Mouse (Mus musculus) gastrocnemius, postnatal 14 days (tissue): ENCODE measurements at regions not wholly inside any gene's neighbourhood (a gene's known extent, or its start where the extent isn't known, plus 50 kb on each side); places are given as distances from the start of the nearest gene placed in this dataset.

Experiments used
- DNase-seq: peaks from one replicate; pipeline ENCODE4 v3.0.0; 2021; ENCODE audit warnings: mixed read lengths
- intact Hi-C: fragments of 180-260 bp; cut with DNase I; formaldehyde crosslinking; loops from one replicate; pipeline ENCODE4 v1.15.1; 2025; ENCODE audit warnings: low total_unique reads

DNA sequence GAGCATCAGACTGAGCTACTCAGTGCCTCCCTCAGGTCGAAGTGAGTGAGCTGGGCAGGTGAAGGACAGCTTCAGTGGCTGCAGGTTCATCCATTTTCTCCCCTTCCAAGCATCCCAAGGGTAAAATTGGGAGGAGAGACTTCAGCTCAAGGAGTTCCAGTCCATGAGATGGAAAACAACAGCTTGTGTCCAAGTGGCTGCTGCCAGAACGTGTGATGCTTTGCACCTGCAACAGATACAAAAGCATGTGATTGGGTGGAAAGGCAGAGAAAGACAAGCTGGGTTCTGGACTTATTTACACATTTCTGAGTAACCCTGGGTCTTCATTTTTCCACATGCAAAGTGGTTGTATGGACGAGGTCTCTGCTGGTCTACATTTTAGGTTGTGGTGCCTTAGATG is 127.7 kb upstream of the Vangl1 start:
- intact Hi-C loops = loop anchor here (5.0 to 10.0 kb wide), 2 partner anchors 360 to 473 kb away; no protein-coding TSS in a partner anchor
- DNase-seq = no peak

DNA sequence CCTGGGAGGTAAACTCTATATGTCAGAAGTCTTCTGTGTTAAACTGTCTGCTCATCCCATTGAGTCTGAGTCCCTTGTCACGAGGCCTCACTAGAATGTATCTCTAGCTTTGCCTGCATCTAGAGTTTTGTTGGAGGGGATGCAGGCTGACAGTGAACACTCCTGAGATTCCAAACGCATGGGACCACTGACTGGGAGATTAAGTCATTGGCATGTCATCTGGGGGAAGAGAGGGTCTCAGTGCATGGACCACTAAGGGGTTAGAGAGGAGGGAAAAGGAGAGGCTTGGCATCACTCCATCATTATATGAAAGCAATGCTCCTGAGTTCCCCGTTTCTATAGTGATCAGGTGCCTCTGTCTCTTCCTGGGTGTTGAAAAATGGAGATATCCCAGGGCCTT is 114.8 kb upstream of the Vangl1 start:
- no peak for DNase-seq
- intact Hi-C loops = no loop called here

DNA sequence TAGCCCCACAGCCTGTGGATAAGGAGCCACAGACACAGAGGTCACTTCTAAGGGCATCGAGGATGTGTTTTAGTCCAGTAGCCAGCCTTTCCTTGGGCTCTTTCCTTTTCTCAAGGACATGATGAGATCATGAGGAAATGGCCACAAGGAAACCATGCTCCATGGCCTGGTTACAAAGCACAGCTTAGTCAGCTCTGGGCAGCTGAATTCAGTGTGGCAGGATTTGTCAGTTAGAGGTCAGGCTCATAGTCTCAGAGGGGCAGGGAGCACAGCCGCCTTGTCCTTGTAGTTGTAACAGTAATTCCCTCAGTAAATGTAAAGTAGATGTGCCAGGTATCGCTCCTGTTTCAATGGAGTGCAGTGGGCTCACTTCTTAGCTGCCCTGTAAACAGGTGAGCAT is 111.7 kb upstream of the Vangl1 start:
- DNase-seq = no peak
- intact Hi-C loops = no loop called here

DNA sequence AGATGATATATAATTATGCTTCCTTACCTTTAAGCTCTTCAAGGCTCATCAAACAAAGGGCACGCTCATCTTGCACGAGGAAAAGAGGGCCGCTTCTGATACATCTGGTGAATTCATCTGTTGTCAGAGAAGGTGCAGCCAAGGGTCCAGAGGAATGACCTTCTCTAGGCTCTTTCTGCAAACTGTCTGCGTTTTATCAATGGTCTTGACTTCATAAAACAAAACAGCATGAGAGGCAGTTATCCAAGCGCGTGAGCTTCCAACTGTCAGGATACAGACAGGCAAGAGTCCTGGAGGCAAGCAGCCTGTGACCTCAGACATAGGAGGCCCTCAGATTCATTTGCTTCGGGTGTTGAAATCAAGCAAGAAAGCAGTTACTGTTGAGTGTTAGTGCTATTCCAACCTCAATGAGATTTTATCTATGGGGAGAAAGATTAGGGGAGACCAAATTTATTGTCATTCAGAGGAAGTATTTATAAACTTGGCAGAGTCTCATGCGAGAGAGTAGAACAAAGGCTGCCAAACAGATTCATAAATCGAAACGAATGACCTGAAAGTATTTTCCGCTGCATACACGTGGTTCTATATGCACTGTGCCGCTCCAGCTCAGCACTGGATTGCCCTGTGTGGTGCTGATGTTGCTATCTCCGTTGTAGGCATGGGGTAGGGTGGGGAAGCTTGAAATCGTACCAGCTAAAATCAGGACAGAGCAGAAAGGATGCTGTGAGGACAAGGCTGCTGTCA is 107.2 kb upstream of the Vangl1 start:
- no peak for DNase-seq
- intact Hi-C loops = no loop called here

DNA sequence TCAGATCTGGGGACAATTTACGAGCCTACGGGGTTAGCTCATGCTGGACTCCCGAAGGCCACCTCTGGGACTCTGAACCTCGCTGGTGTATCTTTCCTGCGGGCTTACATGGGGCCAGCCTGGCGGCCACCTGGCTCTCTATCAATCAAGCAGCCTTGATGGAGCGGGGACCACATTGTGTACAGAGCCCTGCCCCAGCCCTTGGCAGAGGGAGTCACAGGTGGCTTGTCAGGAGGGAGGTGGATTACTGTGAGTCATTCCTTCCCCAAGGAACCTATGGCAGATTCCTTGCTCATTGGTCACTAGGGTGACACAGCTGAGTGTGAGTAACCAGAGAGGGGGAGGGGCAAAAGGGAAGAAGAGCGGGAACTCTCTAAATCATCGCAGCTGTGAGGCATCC is 105.8 kb upstream of the Vangl1 start:
- DNase-seq = no peak
- intact Hi-C loops = no loop called here

DNA sequence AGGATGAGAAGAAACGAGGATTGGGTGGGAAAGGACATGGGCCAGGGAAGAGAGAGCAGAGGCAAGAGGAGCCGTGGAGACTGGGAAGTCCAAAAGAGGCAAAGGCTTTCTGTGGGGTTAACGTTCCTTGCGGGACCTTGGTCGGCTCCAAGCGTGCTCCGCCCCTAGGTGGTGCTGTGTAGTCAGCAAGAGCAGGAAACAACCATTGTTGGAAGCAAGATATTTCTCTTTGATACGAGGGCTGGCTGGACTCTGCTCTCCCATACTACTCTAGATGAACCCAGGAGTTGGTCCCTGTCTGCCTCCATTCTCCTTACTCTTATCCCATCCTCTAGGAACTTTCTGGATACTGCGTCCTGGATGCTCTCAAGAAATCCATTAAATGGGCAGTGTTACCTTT is 105.3 kb upstream of the Vangl1 start:
- intact Hi-C loops = loop anchor here (5.0 kb wide), 1 partner anchor 383 kb away; no protein-coding TSS in a partner anchor
- peak; percentile 72 for DNase-seq

DNA sequence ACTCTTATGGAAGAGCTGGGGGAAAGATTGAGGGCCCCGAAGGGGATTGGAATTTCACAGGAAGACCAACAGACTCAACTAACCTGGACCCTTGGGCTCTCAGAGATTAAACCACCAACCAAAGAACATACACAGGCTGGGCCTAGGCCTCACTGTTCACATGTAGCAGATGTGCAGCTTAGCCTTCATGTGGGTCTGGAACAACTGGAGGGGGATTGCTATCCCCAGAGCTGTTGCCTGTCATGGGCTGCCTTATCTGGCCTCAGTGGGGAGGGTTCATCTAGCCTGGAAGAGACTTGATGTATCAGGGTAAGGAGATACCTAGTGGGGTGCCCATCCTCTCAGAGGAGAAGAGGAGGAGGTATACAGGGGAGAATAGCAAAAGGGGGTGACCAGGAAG is 103.2 kb upstream of the Vangl1 start:
- intact Hi-C loops = loop anchor here (5.0 kb wide), 1 partner anchor 385 kb away; no protein-coding TSS in a partner anchor
- no peak for DNase-seq

DNA sequence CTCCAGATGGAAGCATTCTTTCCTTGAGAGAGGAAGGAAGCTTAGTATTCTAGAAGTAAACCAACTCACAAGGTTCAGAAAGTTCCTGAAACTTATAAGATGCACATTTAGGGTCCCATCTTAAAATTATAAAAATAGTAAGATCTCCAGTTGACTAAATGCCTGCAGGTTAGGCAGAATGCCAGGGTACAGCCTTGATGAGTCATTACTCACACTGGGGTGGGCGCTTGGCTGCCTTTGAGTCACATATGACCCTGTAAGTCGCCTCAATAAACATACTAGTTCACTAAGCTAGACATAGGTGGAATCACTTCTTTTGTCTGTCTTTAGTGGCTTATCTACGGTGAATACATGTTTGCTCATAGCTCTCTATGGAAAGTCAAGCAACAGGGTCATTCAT is 87.9 kb upstream of the Vangl1 start:
- intact Hi-C loops = no loop called here
- DNase-seq = no peak

DNA sequence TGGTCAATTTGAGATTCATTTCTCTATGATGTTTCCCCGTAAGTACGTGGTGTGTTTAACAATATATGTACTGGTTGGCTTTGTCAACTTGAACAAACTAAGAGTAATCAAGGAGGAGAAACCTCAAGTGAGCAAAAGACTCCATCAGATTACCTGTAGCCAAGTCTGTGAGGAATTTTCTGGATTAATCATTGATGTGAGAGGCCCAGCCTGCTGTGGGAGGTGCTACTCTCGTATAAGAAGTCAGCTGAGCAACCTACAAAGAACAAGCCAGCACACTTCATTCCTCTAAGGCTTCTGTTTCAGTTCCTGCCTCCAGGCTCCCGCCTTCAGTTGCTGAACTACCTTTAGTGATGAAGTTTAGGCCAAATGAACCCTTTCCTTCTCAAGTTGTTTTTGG is 77.5 kb upstream of the Vangl1 start:
- intact Hi-C loops = no loop called here
- no peak for DNase-seq

DNA sequence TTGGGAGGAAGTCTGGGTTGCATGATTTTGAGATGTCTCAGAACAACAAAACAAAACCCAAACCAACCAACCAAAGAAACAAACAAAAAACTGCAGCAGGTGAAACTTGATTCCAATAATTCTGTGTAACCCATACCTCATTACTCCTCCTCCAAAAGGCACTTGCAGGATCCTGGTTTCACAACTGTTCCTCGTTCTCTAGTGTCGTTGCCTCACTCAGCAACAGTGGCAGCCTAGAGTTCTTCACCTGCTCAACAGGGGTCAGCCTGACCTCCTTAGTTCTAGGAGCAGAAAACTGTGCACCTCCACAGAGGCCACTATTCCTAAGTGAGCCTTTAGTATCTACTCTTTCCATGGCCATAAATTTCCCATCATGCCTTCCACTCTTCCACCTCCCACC is 72.3 kb upstream of the Vangl1 start:
- intact Hi-C loops = no loop called here
- no peak for DNase-seq

DNA sequence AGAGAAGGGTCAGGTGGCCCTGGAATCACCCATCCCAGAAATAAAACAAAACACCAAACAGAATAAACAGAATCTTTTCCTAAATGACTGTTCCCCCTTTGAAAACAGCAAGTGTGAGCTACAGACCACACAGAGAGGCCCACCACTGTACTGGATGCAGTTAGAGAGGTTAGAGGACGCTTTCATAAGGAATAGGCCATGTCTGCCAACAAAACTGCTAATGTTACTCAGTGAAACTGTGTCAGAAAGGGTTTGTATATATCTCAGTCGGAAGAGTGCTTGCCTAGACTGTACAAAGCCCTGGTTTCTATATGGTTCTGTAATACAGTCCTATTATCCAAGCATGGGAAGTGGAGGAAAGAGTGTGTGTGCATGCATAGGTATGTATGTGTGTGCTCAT is 71.8 kb upstream of the Vangl1 start:
- intact Hi-C loops = no loop called here
- no peak for DNase-seq

DNA sequence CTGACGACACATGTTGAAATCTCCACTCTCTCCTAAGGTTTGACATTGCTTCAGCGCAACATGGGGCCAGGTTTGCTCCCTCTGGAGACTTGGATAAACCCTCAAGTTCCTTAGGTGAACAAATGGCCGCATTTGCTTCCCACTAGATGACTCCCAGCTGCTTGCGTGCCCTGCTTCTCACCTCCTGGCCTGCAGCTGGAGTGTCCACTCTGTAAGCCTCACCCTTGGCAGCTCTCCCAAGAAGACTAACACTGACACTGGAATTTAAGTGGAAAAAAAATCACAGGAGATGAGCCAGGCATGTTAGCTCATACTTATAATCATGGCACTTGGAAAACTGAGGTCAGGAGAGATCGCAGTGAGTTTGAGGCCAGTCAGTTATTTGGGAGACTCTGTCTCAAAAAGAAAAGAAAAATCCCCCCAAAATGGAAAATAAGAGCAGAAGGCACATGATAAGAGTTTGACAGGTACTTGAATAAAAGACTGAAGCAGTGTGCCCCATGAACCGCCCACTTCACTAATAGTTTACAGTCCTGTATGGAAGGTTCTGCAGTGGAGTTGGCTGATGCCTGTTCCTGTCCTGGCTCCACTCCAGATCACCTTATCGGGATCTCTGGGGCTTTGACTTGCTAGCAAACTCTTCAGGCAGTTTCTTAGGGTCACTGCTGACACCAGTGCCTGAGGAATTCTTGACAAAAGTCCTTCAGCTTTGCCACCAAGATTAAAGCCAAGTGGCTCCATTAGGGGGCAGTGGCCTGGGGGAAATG is 70.9 kb upstream of the Vangl1 start:
- peak; percentile 62 for DNase-seq
- intact Hi-C loops = no loop called here

DNA sequence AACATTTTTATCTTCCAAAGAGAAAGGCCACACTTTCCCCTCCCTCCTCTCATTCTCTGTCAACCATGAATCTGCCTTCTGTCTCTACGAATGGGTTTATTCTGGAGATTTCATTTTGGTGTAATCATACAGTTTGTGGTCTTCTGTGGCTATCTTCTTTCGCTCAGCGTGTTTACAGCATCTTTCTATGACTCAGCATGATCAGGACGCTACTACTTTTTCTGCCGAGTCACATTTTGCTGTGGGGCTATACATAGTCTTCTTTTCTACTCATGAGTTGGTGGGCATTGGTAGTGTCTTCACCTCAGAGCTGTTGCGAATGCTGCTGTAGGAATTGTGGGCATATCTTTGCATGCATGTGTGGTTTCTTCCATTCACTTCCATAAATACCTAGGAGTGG is 66.3 kb upstream of the Vangl1 start:
- intact Hi-C loops = no loop called here
- DNase-seq = no peak

DNA sequence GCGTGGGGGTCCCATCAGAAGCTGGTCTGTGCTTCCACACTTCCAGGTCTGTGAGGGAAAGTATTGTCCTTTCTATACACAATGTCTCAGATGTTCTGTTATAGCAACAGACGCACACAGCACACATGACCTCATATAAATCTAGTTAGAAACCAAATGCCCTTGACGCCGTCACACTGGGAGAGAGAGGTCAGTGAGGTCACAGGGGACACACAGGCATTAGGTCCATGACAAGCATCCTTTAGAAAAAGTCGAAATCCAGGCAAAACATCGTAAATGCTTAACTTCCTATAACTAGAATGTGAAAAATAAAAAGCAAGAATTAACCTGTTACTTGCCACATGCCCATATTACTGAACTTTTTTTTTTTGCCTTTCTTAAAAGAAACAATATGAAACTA is 65.8 kb upstream of the Vangl1 start:
- no peak for DNase-seq
- intact Hi-C loops = no loop called here

DNA sequence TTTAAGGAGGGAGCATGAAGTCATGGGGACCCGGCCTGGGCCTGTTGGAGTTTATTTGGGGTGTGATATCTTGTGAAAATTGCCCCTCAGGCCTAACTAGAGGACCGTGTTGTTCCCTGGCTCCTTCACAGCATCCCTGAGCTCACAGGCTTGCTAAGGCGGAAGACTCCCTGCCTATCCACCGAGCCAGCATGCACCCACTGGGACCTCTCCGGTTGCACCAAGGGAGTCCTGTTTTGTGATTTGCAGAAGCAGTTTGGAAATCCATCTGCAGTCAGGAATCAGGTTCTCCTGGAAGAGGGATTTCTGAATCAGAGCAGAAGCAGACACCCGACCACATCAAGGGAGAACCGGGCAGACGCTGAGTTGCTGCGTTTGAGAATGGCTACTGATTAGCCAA is 61.6 kb upstream of the Vangl1 start:
- intact Hi-C loops = no loop called here
- no peak for DNase-seq

DNA sequence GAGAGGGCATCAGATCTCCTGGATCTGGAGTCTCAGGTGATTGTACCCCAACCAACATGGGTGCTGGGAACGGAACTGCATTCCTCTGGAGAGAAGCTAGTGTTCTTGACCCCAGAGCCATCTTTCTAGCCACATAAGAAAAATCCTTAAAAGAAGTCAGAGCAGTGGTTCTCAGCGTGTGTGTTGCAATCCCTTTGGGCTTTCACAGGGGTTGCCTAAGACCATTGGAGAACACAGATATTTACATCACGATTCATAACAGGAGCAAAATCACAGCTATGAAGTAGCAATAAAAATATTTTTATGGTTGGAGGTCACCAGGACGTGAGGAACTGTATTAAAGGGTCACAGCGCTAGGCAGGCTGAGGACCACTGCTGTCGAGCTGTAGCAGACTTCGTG is 60.7 kb upstream of the Vangl1 start:
- DNase-seq = no peak
- intact Hi-C loops = no loop called here

DNA sequence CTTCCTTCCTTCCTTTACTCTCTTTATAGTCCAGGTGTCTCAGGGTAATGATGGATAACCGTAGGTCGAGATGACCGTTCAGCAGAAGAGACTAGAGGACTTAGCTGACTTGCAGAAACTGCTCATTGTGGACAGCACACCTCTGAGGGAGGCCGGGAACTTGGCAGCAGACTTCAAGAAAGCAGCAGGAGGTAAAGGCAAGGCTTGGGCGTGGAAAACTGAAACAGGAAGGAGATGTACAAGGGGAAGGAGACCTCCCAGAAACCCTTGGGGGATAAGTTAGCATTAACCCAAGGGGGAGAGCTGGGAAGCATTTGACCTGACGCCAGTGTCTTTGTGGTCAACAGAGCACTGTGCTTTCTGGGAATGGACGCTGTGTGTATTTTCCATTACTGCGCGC is 58.8 kb upstream of the Vangl1 start:
- DNase-seq = no peak
- intact Hi-C loops = no loop called here

DNA sequence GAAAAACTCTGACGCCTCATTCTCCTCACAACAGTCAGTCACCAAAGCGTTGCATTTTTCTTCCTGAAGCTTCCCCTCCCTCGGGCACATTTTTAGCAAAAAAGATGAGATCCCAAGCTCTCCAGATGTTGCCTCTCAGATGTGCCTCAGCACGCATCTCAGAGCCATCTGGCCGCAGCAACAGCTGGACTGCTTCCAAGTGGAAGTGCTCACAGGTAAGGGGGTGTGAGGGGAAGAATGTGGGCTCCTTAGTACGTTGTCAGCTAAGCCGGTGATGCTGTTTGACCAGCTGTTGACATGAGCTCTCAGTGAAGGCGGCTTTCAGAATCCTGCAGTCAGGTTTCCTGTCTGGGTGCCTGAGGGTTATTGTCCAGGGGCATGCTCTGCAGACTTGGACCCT is 58.2 kb upstream of the Vangl1 start:
- intact Hi-C loops = no loop called here
- no peak for DNase-seq

DNA sequence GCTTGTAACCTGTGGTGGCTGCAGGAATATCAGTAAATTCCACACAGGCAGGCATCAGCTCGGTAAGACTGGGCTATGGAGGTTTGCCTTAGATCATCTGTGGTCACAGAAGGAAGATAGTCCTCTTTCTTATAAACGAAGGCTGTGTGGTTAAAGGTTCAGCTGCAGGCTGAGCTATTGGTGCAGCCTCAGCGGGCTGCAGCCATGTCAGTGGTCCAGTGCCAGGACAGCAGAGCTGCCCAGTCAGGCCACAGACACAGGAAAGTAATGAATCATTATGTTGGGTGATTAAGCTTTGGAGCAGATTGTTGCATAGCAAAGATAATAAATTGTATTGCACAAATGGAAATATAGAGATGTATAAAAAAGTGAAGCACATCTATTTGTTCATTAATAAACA is 57.0 kb upstream of the Vangl1 start:
- intact Hi-C loops = no loop called here
- DNase-seq = no peak
